Mouse (Mus musculus): ENCODE measurements around the gene Tomm40.

- TF ChIP-seq HCFC1 (IDR thresholded peaks at IDR 0.05; ENCODE audit: borderline replicate concordance, insufficient read depth, low read length) (no peak), CHD2 (IDR thresholded peaks at IDR 0.05; ENCODE audit: low read depth, low read length) (no peak)
Measured at GRCm38 (mm10) chr7:19718297-19718952, 3.2 kb upstream of the Tomm40 start.
